Comparison of ENCODE assay signal across 7 mouse cellular contexts in genomic region chr14:56402311-56403071, GRCm38 (mm10). TPM values are rescaled to one million over a fixed set of nuclear protein-coding genes. Genes with fewer than 3 reads are reported as not detected.
DNase-seq lines count a peak whose midpoint lies in the region; ATAC-seq and TF ChIP-seq lines count a peak whose summit lies in the region.

Rnf17 (plus strand) TSS chr14:56402581.

- H3K4me2 ChIP-seq in lung, embryonic 14.5 days: peak within 1 kb of the TSS; percentile 36; the same call in 1 of the 2 replicates
- H3K4me2 ChIP-seq in embryonic facial prominence, embryonic 11.5 days (ENCODE audit: low read depth, low read length): 0 out of 2 replicates have a peak within 1 kb of the TSS, but pooled peaks have one; percentile 2
- peak within 1 kb of the TSS; percentile 17; the same call in 1 of the 2 replicates for H3K4me2 ChIP-seq in limb, embryonic 15.5 days
- H3K4me2 ChIP-seq in stomach, embryonic 16.5 days (ENCODE audit: low read depth, low read length): peak within 1 kb of the TSS; percentile 4; the same call in 1 of the 2 replicates

- no peak for ATAC-seq in lung, embryonic 14.5 days (ENCODE audit: insufficient read depth)
- ATAC-seq in embryonic facial prominence, embryonic 11.5 days (replicated peaks; ENCODE audit: insufficient number of reproducible peaks, low FRiP score, low TSS enrichment, low read depth): no peak
- ATAC-seq in limb, embryonic 15.5 days (ENCODE audit: insufficient number of reproducible peaks, low FRiP score, low TSS enrichment, low read depth): no peak
- no peak for ATAC-seq in stomach, embryonic 16.5 days (ENCODE audit: insufficient read depth, low FRiP score)

- no peaks in the 10 kb centered on the region for H3K9me3 ChIP-seq in lung, embryonic 14.5 days (ENCODE audit: low read depth, low read length)
- H3K9me3 ChIP-seq in embryonic facial prominence, embryonic 11.5 days (replicated peaks; ENCODE audit: control insufficient read depth, low read length): no peaks in the 10 kb centered on the region
- no peaks in the 10 kb centered on the region for H3K9me3 ChIP-seq in limb, embryonic 15.5 days
- no peaks in the 10 kb centered on the region for H3K9me3 ChIP-seq in stomach, embryonic 16.5 days (replicated peaks; ENCODE audit: control insufficient read depth, low read length)

- no peak within 1 kb of the TSS for H3K27ac ChIP-seq in lung, embryonic 14.5 days (ENCODE audit: low read depth)
- no peak within 1 kb of the TSS for H3K27ac ChIP-seq in embryonic facial prominence, embryonic 11.5 days (replicated peaks; ENCODE audit: low read depth, low read length)
- H3K27ac ChIP-seq in limb, embryonic 15.5 days: no peak within 1 kb of the TSS
- H3K27ac ChIP-seq in stomach, embryonic 16.5 days (ENCODE audit: low read length): no peak within 1 kb of the TSS

- TF ChIP-seq CTCF in lung, embryonic 14.5 days (IDR thresholded peaks at IDR 0.05; ENCODE audit: low read depth): no peak

- H3K4me3 ChIP-seq in lung, embryonic 14.5 days (ENCODE audit: low read depth, low read length): no peak within 1 kb of the TSS
- no peak within 1 kb of the TSS for H3K4me3 ChIP-seq in embryonic facial prominence, embryonic 11.5 days (ENCODE audit: low read depth, low read length)
- H3K4me3 ChIP-seq in limb, embryonic 15.5 days: peak within 1 kb of the TSS; percentile 10; the same call in 1 of the 2 replicates
- no peak within 1 kb of the TSS; the same call in 1 of the 2 replicates for H3K4me3 ChIP-seq in stomach, embryonic 16.5 days (replicated peaks; ENCODE audit: low read length)

- no peak within 1 kb of the TSS for H3K9ac ChIP-seq in lung, embryonic 14.5 days
- no peak within 1 kb of the TSS for H3K9ac ChIP-seq in embryonic facial prominence, embryonic 11.5 days (replicated peaks; ENCODE audit: low read length)
- no peak within 1 kb of the TSS for H3K9ac ChIP-seq in limb, embryonic 15.5 days
- H3K9ac ChIP-seq in stomach, embryonic 16.5 days (ENCODE audit: low read length): no peak within 1 kb of the TSS

- no peak for DNase-seq in lung, embryonic 14.5 days
- no peak for DNase-seq in lung, postnatal 25 days (ENCODE audit: low spot score)
- no peak for DNase-seq in embryonic facial prominence, embryonic 11.5 days (ENCODE audit: low spot score)
- DNase-seq in kidney, postnatal 14 days: no peak
- no peak for DNase-seq in adrenal gland, postnatal 10 days

- no peaks in the 10 kb centered on the region for H3K4me1 ChIP-seq in lung, embryonic 14.5 days (ENCODE audit: insufficient read depth)
- H3K4me1 ChIP-seq in embryonic facial prominence, embryonic 11.5 days (ENCODE audit: control insufficient read depth, insufficient read depth, low read length): no peaks in the 10 kb centered on the region
- H3K4me1 ChIP-seq in limb, embryonic 15.5 days: no peaks in the 10 kb centered on the region
- no peaks in the 10 kb centered on the region for H3K4me1 ChIP-seq in stomach, embryonic 16.5 days (ENCODE audit: control insufficient read depth, insufficient read depth, low read length)

- WGBS in lung, embryonic 14.5 days: 63% methylated on average over 34 of the region's 34 CpGs
- 64% methylated on average over 34 of the region's 34 CpGs for WGBS in embryonic facial prominence, embryonic 11.5 days
- WGBS in limb, embryonic 15.5 days: 71% methylated on average over 34 of the region's 34 CpGs
- 66% methylated on average over 34 of the region's 34 CpGs for WGBS in stomach, embryonic 16.5 days

- H3K36me3 ChIP-seq in lung, embryonic 14.5 days (ENCODE audit: insufficient read depth): no peaks in the 10 kb centered on the region
- no peaks in the 10 kb centered on the region for H3K36me3 ChIP-seq in embryonic facial prominence, embryonic 11.5 days (replicated peaks; ENCODE audit: control insufficient read depth, insufficient read depth, low read depth, low read length)
- no peaks in the 10 kb centered on the region for H3K36me3 ChIP-seq in limb, embryonic 15.5 days
- no peaks in the 10 kb centered on the region for H3K36me3 ChIP-seq in stomach, embryonic 16.5 days (ENCODE audit: control insufficient read depth, insufficient read depth, low read length)

- H3K27me3 ChIP-seq in lung, embryonic 14.5 days (ENCODE audit: insufficient read depth, low read length): no peaks in the 10 kb centered on the region
- H3K27me3 ChIP-seq in embryonic facial prominence, embryonic 11.5 days (ENCODE audit: control insufficient read depth, insufficient read depth, low read length): no peaks in the 10 kb centered on the region
- no peaks in the 10 kb centered on the region for H3K27me3 ChIP-seq in limb, embryonic 15.5 days
- no peaks in the 10 kb centered on the region for H3K27me3 ChIP-seq in stomach, embryonic 16.5 days (ENCODE audit: control insufficient read depth, insufficient read depth, low read length)

RNA-seq across cellular contexts. Expression of gene Rnf17, which starts in this region (rescaled TPM):
- 0.84 and 2.5 TPM in 2 replicates for polyA plus RNA-seq in lung, embryonic 14.5 days (2014; fragmentation: Nextera tagmentation; extraction: Ambion mirVana)
- polyA plus RNA-seq in embryonic facial prominence, embryonic 11.5 days (2014; fragmentation: Nextera tagmentation; extraction: Ambion mirVana): 1.3 and 2.6 TPM in 2 replicates
- 0.83 and 1.3 TPM in 2 replicates for polyA plus RNA-seq in limb, embryonic 15.5 days (2015; fragmentation: Nextera tagmentation; extraction: Ambion mirVana)
- 1.2 and 1.4 TPM in 2 replicates for polyA plus RNA-seq in stomach, embryonic 16.5 days (2015; fragmentation: Nextera tagmentation; extraction: Ambion mirVana)
- 1 to 10 TPM in 1 of 2 experiments, under 1 TPM in 1; 0.91 to 1.3 TPM for total RNA-seq in adrenal gland, postnatal 10 days (2021)
